Mouse (Mus musculus): ENCODE results near the gene Gm20883. TPM values are rescaled to one million over a fixed set of nuclear protein-coding genes. Genes with fewer than 3 reads are reported as not detected.
"Not testable (repeated sequence)": the region's sequence is repeated elsewhere in the genome, so short reads cannot be mapped to it uniquely, and the experiment has no call there.

The Gm20883 gene
- not detected in 2 replicates for polyA plus RNA-seq (2015; fragmentation: Nextera tagmentation; extraction: Ambion mirVana)

- H3K9me3 ChIP-seq; H3K4me2 ChIP-seq; H3K36me3 ChIP-seq; H3K9ac ChIP-seq; ATAC-seq (ENCODE audit: insufficient number of reproducible peaks, insufficient read depth, low FRiP score, low TSS enrichment, low read depth); H3K4me1 ChIP-seq; H3K4me3 ChIP-seq; H3K27ac ChIP-seq; H3K27me3 ChIP-seq: not testable (repeated sequence)
- WGBS: no CpG with 5 or more reads among the region's 6 CpGs
Measured at GRCm38 (mm10) chrY:50607951-50608350, at the start of gene Gm20883. Gm20883 (plus strand) TSS chrY:50608251.
